Mouse (Mus musculus) CH12.LX (cell line): ENCODE results near the gene Tti1.

Source experiments
- BHLHE40 ChIP-seq: IDR thresholded peaks from 2 replicates; pipeline ENCODE4 v1.6.1; 2011; ENCODE audit warnings: mild to moderate bottlenecking, low read depth, low read length, improper control_type of control experiment
- CTCF ChIP-seq, 2 experiments: IDR thresholded peaks in 1 of 2; conservative IDR thresholded peaks in 1 of 2; 2 replicates each; pipeline ENCODE4 v1.5.1; 2011 to 2012; ENCODE audit warnings: low read depth in 2 of 2, low read length in 2 of 2, improper control_type of control experiment in 1 of 2, inconsistent platforms in 1 of 2, mild to moderate bottlenecking in 1 of 2, moderate library complexity in 1 of 2
- ELF1 ChIP-seq: IDR thresholded peaks from 2 replicates; pipeline ENCODE4 v1.6.1; 2014; ENCODE audit warnings: low read depth, mild to moderate bottlenecking, inconsistent platforms, low read length, improper control_type of control experiment
- EP300 ChIP-seq: IDR thresholded peaks from 2 replicates; pipeline ENCODE4 v1.6.1; 2011; ENCODE audit warnings: low read length, improper control_type of control experiment
- ETS1 ChIP-seq: conservative IDR thresholded peaks from 2 replicates; pipeline ENCODE4 v1.6.1; 2012; ENCODE audit warnings: low read depth, mild to moderate bottlenecking, inconsistent platforms, low read length, improper control_type of control experiment, moderate library complexity
- HCFC1 ChIP-seq: IDR thresholded peaks from 2 replicates; pipeline ENCODE4 v1.6.1; 2012; ENCODE audit warnings: low read depth, mild to moderate bottlenecking, inconsistent platforms, low read length, improper control_type of control experiment
- KAT2A ChIP-seq: IDR thresholded peaks from 2 replicates; pipeline ENCODE4 v1.6.1; 2012; ENCODE audit warnings: low read length, improper control_type of control experiment, inconsistent platforms; ENCODE audit not compliant: insufficient replicate concordance
- MAX ChIP-seq: IDR thresholded peaks from 2 replicates; pipeline ENCODE4 v1.6.1; 2011; ENCODE audit warnings: low read length, improper control_type of control experiment
- MEF2A ChIP-seq: IDR thresholded peaks from 2 replicates; pipeline ENCODE4 v1.6.1; 2014; ENCODE audit warnings: low read depth, mild to moderate bottlenecking, inconsistent platforms, low read length, improper control_type of control experiment, borderline replicate concordance
- POLR2A ChIP-seq: IDR thresholded peaks from 2 replicates; pipeline ENCODE4 v1.6.1; 2011; ENCODE audit warnings: low read depth, mild to moderate bottlenecking, improper control_type of control experiment, low read length
- RAD21 ChIP-seq: IDR thresholded peaks from 2 replicates; pipeline ENCODE4 v1.6.1; 2011; ENCODE audit warnings: low read depth, mild to moderate bottlenecking, low read length, improper control_type of control experiment, moderate library complexity
- SIN3A ChIP-seq: IDR thresholded peaks from 2 replicates; pipeline ENCODE4 v1.6.1; 2012; ENCODE audit warnings: low read length, improper control_type of control experiment, inconsistent platforms

DNA sequence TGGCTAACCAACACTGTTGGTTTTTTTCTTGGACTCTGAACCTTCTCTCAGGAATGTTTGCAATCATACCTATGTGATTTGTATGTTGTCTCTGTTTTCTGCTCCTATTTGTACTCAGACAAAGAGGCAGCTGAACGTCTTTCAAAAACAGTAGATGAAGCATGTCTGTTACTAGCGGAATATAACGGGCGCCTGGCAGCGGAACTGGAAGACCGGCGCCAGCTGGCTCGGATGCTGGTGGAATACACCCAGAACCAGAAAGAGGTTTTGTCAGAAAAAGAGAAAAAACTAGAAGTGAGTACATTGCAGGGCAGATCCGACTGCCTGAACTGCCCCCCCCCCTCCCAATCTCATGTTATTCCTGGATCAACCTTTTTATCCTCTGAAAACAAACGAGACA is 30.3 kb upstream of the Tti1 start:
- TF ChIP-seq MEF2A, result no peak
- TF ChIP-seq KAT2A, result no peak
- no peak for TF ChIP-seq CTCF (conservative IDR thresholded peaks at IDR 0.05 in 1 of 2, IDR thresholded peaks at IDR 0.05 in 1 of 2; ENCODE audit: low read depth in 2 of 2, low read length in 2 of 2)
- TF ChIP-seq SIN3A, result no peak
- no peak for TF ChIP-seq BHLHE40
- TF ChIP-seq RAD21, result no peak
- TF ChIP-seq EP300, result no peak
- TF ChIP-seq ELF1, result no peak
- no peak for TF ChIP-seq MAX
- no peak for TF ChIP-seq ETS1
- no peak for TF ChIP-seq HCFC1
- TF ChIP-seq POLR2A, result no peak
